Mouse (Mus musculus): ENCODE results near the gene Pde4a. TPM values are rescaled to one million over a fixed set of nuclear protein-coding genes. Genes with fewer than 3 reads are reported as not detected.

Pde4a gene
- polyA plus RNA-seq, 1 experiment from 2014 or later: 11.8 TPM

DNA sequence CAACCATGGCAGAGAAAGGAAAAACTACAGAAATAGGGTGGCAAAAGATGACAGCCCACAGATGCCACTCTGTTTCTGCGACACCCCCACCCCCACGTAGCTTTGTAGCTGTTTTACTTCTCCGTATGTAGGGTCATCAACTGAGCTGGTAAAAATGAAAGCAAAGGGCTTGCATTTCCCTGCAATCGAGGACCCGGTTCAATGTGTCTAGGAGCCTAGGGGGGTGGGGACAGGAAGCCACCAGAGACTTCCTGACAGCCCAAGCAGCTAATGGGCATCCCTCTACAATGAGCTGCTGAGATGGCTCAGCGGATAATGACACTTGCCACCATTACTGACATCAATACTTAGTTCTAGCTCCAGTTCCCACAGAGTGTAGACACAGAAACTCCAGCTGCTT, 29.1 kb upstream of the Pde4a start:
- Histone ChIP-seq H3K27me3 (ENCODE audit: control insufficient read depth, insufficient read depth, low read length) (no peaks in the 10 kb centered on the region), H3K9ac (ENCODE audit: low read length) (no peak overlapping the region), H3K4me1 (ENCODE audit: control insufficient read depth in 2 of 2, insufficient read depth in 2 of 2, low read length in 2 of 2) (peaks cover 0 to 7% of the 10 kb centered on the region in 2 experiments; a peak in 2 of 4 replicates), H3K4me3 (ENCODE audit: control insufficient read depth in 1 of 2, insufficient read depth in 1 of 2, low read depth in 1 of 2, low read length in 2 of 2) (no peak overlapping the region), H3K4me2 (ENCODE audit: low read length) (no peak overlapping the region), H3K36me3 (ENCODE audit: control insufficient read depth, insufficient read depth, low read length) (peaks cover 39% of the 10 kb centered on the region), H3K27ac (replicated peaks in 1 of 2; ENCODE audit: control insufficient read depth in 1 of 2, insufficient read depth in 1 of 2, low read depth in 2 of 2, low read length in 2 of 2) (no peak overlapping the region), H3K9me3 (ENCODE audit: control insufficient read depth, low read length) (no peaks in the 10 kb centered on the region)
- no peak for ATAC-seq (ENCODE audit: insufficient number of reproducible peaks, insufficient read depth, low FRiP score, low read depth)
- 85% methylated on average over 6 of the region's 6 CpGs for WGBS

DNA sequence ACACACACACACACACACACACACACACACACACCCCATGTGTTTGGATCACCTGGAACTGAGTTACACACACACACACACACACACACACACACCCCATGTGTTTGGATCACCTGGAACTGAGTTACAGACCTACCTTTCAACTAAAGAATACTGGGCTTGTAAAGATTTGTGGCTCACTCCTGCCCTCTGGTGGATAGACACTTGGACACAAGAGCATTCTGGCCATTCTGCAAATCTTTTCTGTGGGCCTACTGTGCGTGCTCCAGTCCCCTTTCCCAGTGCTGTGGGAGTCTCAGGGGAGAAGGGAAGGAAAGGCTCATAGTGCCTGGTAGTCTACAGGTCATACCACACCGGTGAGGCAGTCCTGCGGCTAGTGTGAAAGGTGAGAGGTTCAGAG, 28.3 kb upstream of the Pde4a start:
- 43% methylated on average over 3 of the region's 3 CpGs for WGBS

DNA sequence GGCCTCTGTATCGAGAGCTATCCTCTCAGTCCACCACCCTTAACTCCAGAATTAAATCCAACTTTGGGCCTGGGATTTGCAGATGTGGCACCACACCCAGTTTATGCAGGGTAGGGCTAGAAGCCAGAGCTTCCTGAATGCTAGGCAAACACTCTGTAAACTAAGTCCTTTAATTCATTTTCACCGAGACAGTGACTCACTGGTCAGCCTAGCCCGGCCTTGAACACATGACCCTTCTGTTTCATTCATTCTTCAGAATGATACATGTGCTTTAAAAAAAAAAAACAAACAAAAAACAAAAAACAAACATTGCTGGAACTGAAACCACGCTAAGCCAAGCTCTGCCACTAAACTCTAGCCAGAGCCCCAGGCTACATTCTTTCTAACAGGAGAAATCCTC, 27.1 kb upstream of the Pde4a start:
- Histone ChIP-seq H3K4me3 (ENCODE audit: control insufficient read depth in 1 of 2, insufficient read depth in 1 of 2, low read depth in 1 of 2, low read length in 2 of 2) (no peak overlapping the region), H3K4me1 (ENCODE audit: control insufficient read depth in 2 of 2, insufficient read depth in 2 of 2, low read length in 2 of 2) (peaks cover 0 to 7% of the 10 kb centered on the region in 2 experiments; a peak in 2 of 4 replicates), H3K9me3 (ENCODE audit: control insufficient read depth, low read length) (no peaks in the 10 kb centered on the region), H3K27ac (replicated peaks in 1 of 2; ENCODE audit: control insufficient read depth in 1 of 2, insufficient read depth in 1 of 2, low read depth in 2 of 2, low read length in 2 of 2) (no peak overlapping the region), H3K4me2 (ENCODE audit: low read length) (no peak overlapping the region), H3K36me3 (ENCODE audit: control insufficient read depth, insufficient read depth, low read length) (peaks cover 59% of the 10 kb centered on the region), H3K9ac (ENCODE audit: low read length) (no peak overlapping the region), H3K27me3 (ENCODE audit: control insufficient read depth, insufficient read depth, low read length) (no peaks in the 10 kb centered on the region)
- no peak for ATAC-seq (ENCODE audit: insufficient number of reproducible peaks, insufficient read depth, low FRiP score, low read depth)
- 71% methylated on average over 4 of the region's 4 CpGs for WGBS

More for the DNA sequence above, 28.3 kb upstream of the Pde4a start:
- Histone ChIP-seq H3K27ac (replicated peaks in 1 of 2; ENCODE audit: control insufficient read depth in 1 of 2, insufficient read depth in 1 of 2, low read depth in 2 of 2, low read length in 2 of 2) (no peak overlapping the region), H3K9me3 (ENCODE audit: control insufficient read depth, low read length) (no peaks in the 10 kb centered on the region), H3K9ac (ENCODE audit: low read length) (no peak overlapping the region), H3K4me2 (ENCODE audit: low read length) (no peak overlapping the region), H3K27me3 (ENCODE audit: control insufficient read depth, insufficient read depth, low read length) (no peaks in the 10 kb centered on the region), H3K36me3 (ENCODE audit: control insufficient read depth, insufficient read depth, low read length) (peaks cover 47% of the 10 kb centered on the region), H3K4me3 (ENCODE audit: control insufficient read depth in 1 of 2, insufficient read depth in 1 of 2, low read depth in 1 of 2, low read length in 2 of 2) (no peak overlapping the region), H3K4me1 (ENCODE audit: control insufficient read depth in 2 of 2, insufficient read depth in 2 of 2, low read length in 2 of 2) (peaks cover 0 to 7% of the 10 kb centered on the region in 2 experiments; a peak in 2 of 4 replicates)
- ATAC-seq (ENCODE audit: insufficient number of reproducible peaks, insufficient read depth, low FRiP score, low read depth): no peak

DNA sequence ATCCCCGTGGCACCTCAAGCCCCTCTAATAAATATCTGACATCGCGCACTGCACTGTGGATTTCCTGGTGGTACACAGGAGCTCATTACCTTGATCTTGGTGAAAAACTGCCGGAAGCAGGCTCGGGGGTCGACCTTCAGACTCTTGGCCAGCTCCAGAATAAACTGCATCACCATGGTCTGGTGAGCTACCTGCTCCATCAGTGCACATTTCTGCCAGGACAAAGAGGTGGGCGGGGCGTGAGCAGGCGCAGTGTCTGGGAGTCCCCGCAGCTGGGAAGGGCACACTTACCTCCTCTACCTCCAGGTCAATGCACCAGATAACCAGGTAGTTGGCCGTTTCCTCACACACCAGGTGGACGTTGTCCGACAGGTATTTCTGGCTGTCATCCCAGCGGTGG, 23.6 kb upstream of the Pde4a start:
- H3K27me3 ChIP-seq (ENCODE audit: control insufficient read depth, insufficient read depth, low read length): no peaks in the 10 kb centered on the region
- H3K4me1 ChIP-seq (ENCODE audit: control insufficient read depth in 2 of 2, insufficient read depth in 2 of 2, low read length in 2 of 2): peaks cover 3 to 15% of the 10 kb centered on the region in 2 experiments
- H3K9ac ChIP-seq (ENCODE audit: low read length): no peak overlapping the region
- no peak overlapping the region for H3K27ac ChIP-seq (replicated peaks in 1 of 2; ENCODE audit: control insufficient read depth in 1 of 2, insufficient read depth in 1 of 2, low read depth in 2 of 2, low read length in 2 of 2)
- no peaks in the 10 kb centered on the region for H3K9me3 ChIP-seq (ENCODE audit: control insufficient read depth, low read length)
- 91% methylated on average over 14 of the region's 14 CpGs for WGBS
- no peak overlapping the region for H3K4me3 ChIP-seq (ENCODE audit: control insufficient read depth in 1 of 2, insufficient read depth in 1 of 2, low read depth in 1 of 2, low read length in 2 of 2)
- H3K4me2 ChIP-seq (ENCODE audit: low read length): no peak overlapping the region
- peaks cover 89% of the 10 kb centered on the region for H3K36me3 ChIP-seq (ENCODE audit: control insufficient read depth, insufficient read depth, low read length)
- ATAC-seq (ENCODE audit: insufficient number of reproducible peaks, insufficient read depth, low FRiP score, low read depth): no peak

DNA sequence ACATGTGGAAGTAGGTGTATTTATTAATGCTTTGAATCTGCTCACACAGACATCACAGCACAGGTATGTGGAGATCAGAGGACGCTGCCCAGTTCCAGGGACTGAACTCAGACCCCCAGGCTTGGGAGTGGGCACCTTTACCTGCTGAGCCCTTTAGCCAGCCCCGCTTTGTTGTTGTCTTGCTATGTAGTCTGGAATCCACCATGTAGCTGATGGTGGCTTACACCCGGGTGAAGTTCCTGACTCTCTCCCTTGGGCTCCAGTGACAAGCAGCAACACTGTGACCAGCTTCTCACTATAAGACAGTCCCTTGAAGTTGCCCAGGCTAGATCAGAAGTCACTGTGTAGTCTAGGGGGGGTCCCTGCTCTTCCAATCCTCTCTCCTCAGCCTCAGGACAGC, 21.2 kb upstream of the Pde4a start:
- Histone ChIP-seq H3K9ac (ENCODE audit: low read length) (no peak overlapping the region), H3K9me3 (ENCODE audit: control insufficient read depth, low read length) (no peaks in the 10 kb centered on the region), H3K27me3 (ENCODE audit: control insufficient read depth, insufficient read depth, low read length) (no peaks in the 10 kb centered on the region), H3K36me3 (ENCODE audit: control insufficient read depth, insufficient read depth, low read length) (peaks cover 74% of the 10 kb centered on the region), H3K4me3 (ENCODE audit: control insufficient read depth in 1 of 2, insufficient read depth in 1 of 2, low read depth in 1 of 2, low read length in 2 of 2) (no peak overlapping the region), H3K4me1 (ENCODE audit: control insufficient read depth in 2 of 2, insufficient read depth in 2 of 2, low read length in 2 of 2) (peaks cover 13 to 37% of the 10 kb centered on the region in 2 experiments), H3K27ac (replicated peaks in 1 of 2; ENCODE audit: control insufficient read depth in 1 of 2, insufficient read depth in 1 of 2, low read depth in 2 of 2, low read length in 2 of 2) (no peak overlapping the region), H3K4me2 (ENCODE audit: low read length) (no peak overlapping the region)
- 92% methylated on average over 3 of the region's 3 CpGs for WGBS
- ATAC-seq (ENCODE audit: insufficient number of reproducible peaks, insufficient read depth, low FRiP score, low read depth): no peak

DNA sequence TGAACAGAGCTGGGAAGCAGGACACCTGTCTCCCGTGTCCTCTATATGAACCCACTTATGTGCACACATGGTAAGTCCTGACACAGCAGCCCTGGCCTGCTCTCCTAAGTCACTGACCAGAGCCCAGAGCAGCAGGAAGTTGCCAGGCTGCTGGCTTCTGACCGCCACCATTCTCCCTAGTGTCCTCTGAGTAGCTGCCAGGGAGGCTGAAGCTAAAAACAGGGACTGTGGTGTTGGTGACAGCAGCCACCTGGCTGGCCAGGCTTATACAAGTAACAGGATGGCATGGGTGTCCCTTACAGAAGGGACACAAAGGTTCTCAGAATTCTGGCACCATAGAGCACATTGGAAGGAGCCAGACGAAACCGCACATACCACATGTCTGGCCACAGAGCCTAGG, 20.1 kb upstream of the Pde4a start:
- Histone ChIP-seq H3K9ac (ENCODE audit: low read length) (no peak overlapping the region), H3K4me2 (ENCODE audit: low read length) (no peak overlapping the region), H3K36me3 (ENCODE audit: control insufficient read depth, insufficient read depth, low read length) (peaks cover 63% of the 10 kb centered on the region), H3K4me3 (ENCODE audit: control insufficient read depth in 1 of 2, insufficient read depth in 1 of 2, low read depth in 1 of 2, low read length in 2 of 2) (no peak overlapping the region), H3K27me3 (ENCODE audit: control insufficient read depth, insufficient read depth, low read length) (no peaks in the 10 kb centered on the region), H3K9me3 (ENCODE audit: control insufficient read depth, low read length) (no peaks in the 10 kb centered on the region), H3K27ac (replicated peaks in 1 of 2; ENCODE audit: control insufficient read depth in 1 of 2, insufficient read depth in 1 of 2, low read depth in 2 of 2, low read length in 2 of 2) (no peak overlapping the region), H3K4me1 (ENCODE audit: control insufficient read depth in 2 of 2, insufficient read depth in 2 of 2, low read length in 2 of 2) (peaks cover 13 to 40% of the 10 kb centered on the region in 2 experiments)
- 82% methylated on average over 4 of the region's 4 CpGs for WGBS
- no peak for ATAC-seq (ENCODE audit: insufficient number of reproducible peaks, insufficient read depth, low FRiP score, low read depth)

DNA sequence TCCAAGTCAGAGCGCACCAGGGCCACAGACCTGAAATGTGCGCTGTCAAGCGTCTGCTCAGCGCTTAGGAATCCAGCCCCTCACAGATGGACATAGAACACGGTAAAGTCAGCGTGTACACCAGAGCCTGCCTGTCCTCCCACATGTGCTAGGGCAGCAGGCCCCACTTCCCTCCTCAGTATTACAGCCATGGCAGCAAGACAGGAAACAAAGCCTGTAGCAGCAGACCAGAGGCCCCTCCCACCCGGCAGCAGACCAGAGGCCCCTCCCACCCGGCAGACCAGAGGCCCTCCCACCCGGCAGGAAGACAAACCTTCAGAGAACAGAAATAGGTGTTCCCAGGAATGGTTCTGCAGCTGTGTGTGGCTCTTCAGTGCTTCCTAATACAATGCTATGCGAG, 18.8 kb upstream of the Pde4a start:
- H3K36me3 ChIP-seq (ENCODE audit: control insufficient read depth, insufficient read depth, low read length): peaks cover 50% of the 10 kb centered on the region
- H3K27me3 ChIP-seq (ENCODE audit: control insufficient read depth, insufficient read depth, low read length): no peaks in the 10 kb centered on the region
- 40% methylated on average over 10 of the region's 10 CpGs for WGBS
- peak overlapping the region; percentile 19 for H3K4me2 ChIP-seq (ENCODE audit: low read length)
- peak overlapping the region in 1 of 2 experiments; percentile 48; a peak in 1 of 4 replicates for H3K27ac ChIP-seq (replicated peaks in 1 of 2; ENCODE audit: control insufficient read depth in 1 of 2, insufficient read depth in 1 of 2, low read depth in 2 of 2, low read length in 2 of 2)
- H3K4me3 ChIP-seq (ENCODE audit: control insufficient read depth in 1 of 2, insufficient read depth in 1 of 2, low read depth in 1 of 2, low read length in 2 of 2): no peak overlapping the region
- 0 out of 2 replicates have a peak, but pooled peaks have one; percentile 31 for ATAC-seq (ENCODE audit: insufficient number of reproducible peaks, insufficient read depth, low FRiP score, low read depth)
- peaks cover 13 to 40% of the 10 kb centered on the region in 2 experiments for H3K4me1 ChIP-seq (ENCODE audit: control insufficient read depth in 2 of 2, insufficient read depth in 2 of 2, low read length in 2 of 2)
- no peaks in the 10 kb centered on the region for H3K9me3 ChIP-seq (ENCODE audit: control insufficient read depth, low read length)
- H3K9ac ChIP-seq (ENCODE audit: low read length): peak overlapping the region; percentile 23; the same call in 1 of the 2 replicates

DNA sequence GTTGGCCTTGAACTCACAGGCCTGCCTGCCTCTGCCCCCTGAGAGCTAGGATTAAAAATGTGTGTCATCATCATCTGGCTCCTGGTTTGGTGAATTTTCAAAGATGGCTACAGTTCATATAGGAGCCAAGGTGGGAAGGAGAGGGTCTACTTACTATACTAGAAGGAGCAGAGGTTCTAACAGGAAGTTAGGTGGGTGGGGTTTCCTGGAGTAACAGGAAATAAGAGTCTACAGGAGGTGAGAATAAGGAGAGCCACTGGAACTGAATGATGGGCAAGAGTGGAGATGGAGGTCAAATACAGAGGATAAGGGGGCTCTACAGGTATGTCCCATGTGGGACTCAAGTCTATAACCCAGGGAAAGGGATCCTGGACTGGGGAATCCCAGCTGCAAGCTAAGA, 17.1 kb upstream of the Pde4a start:
- H3K4me3 ChIP-seq (ENCODE audit: control insufficient read depth in 1 of 2, insufficient read depth in 1 of 2, low read depth in 1 of 2, low read length in 2 of 2): peak overlapping the region; percentile 79 to 96; a peak in 3 of 4 replicates
- H3K27me3 ChIP-seq (ENCODE audit: control insufficient read depth, insufficient read depth, low read length): no peaks in the 10 kb centered on the region
- H3K36me3 ChIP-seq (ENCODE audit: control insufficient read depth, insufficient read depth, low read length): peaks cover 33% of the 10 kb centered on the region
- 0 out of 4 replicates have a peak overlapping the region, but pooled peaks of 1 of the 2 experiments have one; percentile 8 for H3K27ac ChIP-seq (replicated peaks in 1 of 2; ENCODE audit: control insufficient read depth in 1 of 2, insufficient read depth in 1 of 2, low read depth in 2 of 2, low read length in 2 of 2)
- no peak for ATAC-seq (ENCODE audit: insufficient number of reproducible peaks, insufficient read depth, low FRiP score, low read depth)
- H3K9me3 ChIP-seq (ENCODE audit: control insufficient read depth, low read length): no peaks in the 10 kb centered on the region
- H3K9ac ChIP-seq (ENCODE audit: low read length): peak overlapping the region; percentile 90
- peak overlapping the region; percentile 91 for H3K4me2 ChIP-seq (ENCODE audit: low read length)
- peaks cover 20 to 46% of the 10 kb centered on the region in 2 experiments for H3K4me1 ChIP-seq (ENCODE audit: control insufficient read depth in 2 of 2, insufficient read depth in 2 of 2, low read length in 2 of 2)

All from heart, embryonic 14.5 days (tissue).